Mouse (Mus musculus) hindbrain, postnatal 0 days (tissue): Measurements from ENCODE around the gene Rragd. TPM values are rescaled to one million over a fixed set of nuclear protein-coding genes. Genes with fewer than 3 reads are reported as not detected.

Source experiments
- ATAC-seq: fragments of 200-750 bp; cut with Nextera tagmentation; 2 replicates; pipeline ENCODE4 v1.8.0; 2017; ENCODE audit warnings: mild to moderate bottlenecking, moderate TSS enrichment, moderate library complexity
- DNase-seq: peaks from one replicate; pipeline ENCODE4 v3.0.0-alpha.2; 2015; ENCODE audit warnings: low spot score
- H3K27ac ChIP-seq: fragments of 300-500 bp; sonication (generic); 2 replicates; pipeline ENCODE4 v1.5.1; 2014; ENCODE audit warnings: mild to moderate bottlenecking
- H3K27me3 ChIP-seq: fragments of 300-500 bp; sonication (generic); 2 replicates; pipeline ENCODE4 v1.6.1; 2014; ENCODE audit warnings: low read length, mixed read lengths; ENCODE audit not compliant: insufficient read depth
- H3K36me3 ChIP-seq: fragments of 300-500 bp; sonication (generic); 2 replicates; pipeline ENCODE4 v1.6.1; 2014; ENCODE audit warnings: low read length, mixed read lengths; ENCODE audit not compliant: insufficient read depth
- H3K4me1 ChIP-seq: fragments of 300-500 bp; sonication (generic); 2 replicates; pipeline ENCODE4 v1.6.1; 2014; ENCODE audit warnings: antibody characterized with exemption, low read length, mixed read lengths; ENCODE audit not compliant: insufficient read depth
- H3K4me2 ChIP-seq: fragments of 300-500 bp; sonication (generic); 2 replicates; pipeline ENCODE4 v1.6.1; 2014; ENCODE audit warnings: low read depth, mild to moderate bottlenecking, low read length, moderate library complexity, mixed read lengths
- H3K4me3 ChIP-seq: fragments of 300-500 bp; sonication (generic); 2 replicates; pipeline ENCODE4 v1.5.1; 2014; ENCODE audit warnings: low read length
- H3K9ac ChIP-seq: fragments of 300-500 bp; sonication (generic); replicated peaks from 2 replicates; pipeline ENCODE4 v1.6.1; 2014; ENCODE audit warnings: mild to moderate bottlenecking, low read length, moderate library complexity, mixed read lengths
- H3K9me3 ChIP-seq: fragments of 300-500 bp; sonication (generic); 2 replicates; pipeline ENCODE4 v1.6.1; 2016; ENCODE audit warnings: low read length, mixed read lengths
- CTCF ChIP-seq: IDR thresholded peaks from 2 replicates; pipeline ENCODE4 v1.5.1; 2016; ENCODE audit warnings: antibody characterized with exemption, control low read depth, low read depth
- WGBS: fragments of 180-500 bp; shearing (Covaris S2); extraction: QIAGEN DNeasy Blood & Tissue Kit; methylation state at CpG from one replicate; pipeline ENCODE4 v1.1.7; 2014; 5-methylcytosine and 5-hydroxymethylcytosine counted together
- polyA plus RNA-seq: library from polyadenylated mRNA; unstranded; fragments of >200 nt; fragmentation: Nextera tagmentation; extraction: Ambion mirVana; gene quantifications from 2 replicates; pipeline ENCODE4 v1.2.1, GENCODE M21; 2015
- total RNA-seq: library from RNA; depleted of rRNA; stranded (reverse); fragments of >200 nt; gene quantifications from 2 replicates; pipeline ENCODE4 v1.2.3, GENCODE M21; 2014

The Rragd gene
- total and polyA plus RNA-seq, 2 experiments from 2014 or later: 26.1 to 37.5 TPM

- WGBS: 78% methylated on average over 11 of the region's 11 CpGs
- no peak for ATAC-seq
These were observed 75.3 kb downstream of the Rragd start for GRCm38 (mm10) chr4:33057890-33058687.

GRCm38 (mm10) chr4:33061158-33061557, 78.3 kb downstream of the Rragd start:
- no peak for TF ChIP-seq CTCF
- H3K27ac ChIP-seq: no peak overlapping the region
- no peaks in the 10 kb centered on the region for H3K27me3 ChIP-seq
- no peaks in the 10 kb centered on the region for H3K36me3 ChIP-seq
- no peak for DNase-seq
- no peak overlapping the region for H3K4me2 ChIP-seq
- 59% methylated on average over 7 of the region's 7 CpGs for WGBS
- no peaks in the 10 kb centered on the region for H3K4me1 ChIP-seq
- H3K4me3 ChIP-seq: no peak overlapping the region
- no peaks in the 10 kb centered on the region for H3K9me3 ChIP-seq
- ATAC-seq: no peak
- H3K9ac ChIP-seq: no peak overlapping the region

More at GRCm38 (mm10) chr4:33057890-33058687, 75.3 kb downstream of the Rragd start:
- no peaks in the 10 kb centered on the region for H3K36me3 ChIP-seq
- no peaks in the 10 kb centered on the region for H3K27me3 ChIP-seq
- no peak for DNase-seq
- TF ChIP-seq CTCF: no peak
- peak overlapping the region; percentile 11; the same call in 1 of the 2 replicates for H3K27ac ChIP-seq
- no peak overlapping the region for H3K4me2 ChIP-seq
- no peak overlapping the region for H3K9ac ChIP-seq
- no peaks in the 10 kb centered on the region for H3K9me3 ChIP-seq
- no peaks in the 10 kb centered on the region for H3K4me1 ChIP-seq
- no peak overlapping the region for H3K4me3 ChIP-seq

GRCm38 (mm10) chr4:33062981-33063380, 80.1 kb downstream of the Rragd start, which contains the start of gene Gabrr2:
Gene Gabrr2 (plus strand): TSS chr4:33062999.
- no peak within 1 kb of the TSS for H3K4me2 ChIP-seq
- DNase-seq (no peak), ATAC-seq (no peak)
- H3K27ac ChIP-seq: no peak within 1 kb of the TSS
- no peaks in the 10 kb centered on the region for H3K4me1 ChIP-seq
- no peak for TF ChIP-seq CTCF
- no peak within 1 kb of the TSS for H3K4me3 ChIP-seq
- H3K9ac ChIP-seq: no peak within 1 kb of the TSS
- 80% methylated on average over 4 of the region's 4 CpGs for WGBS
- no peaks in the 10 kb centered on the region for H3K27me3 ChIP-seq
- no peaks in the 10 kb centered on the region for H3K36me3 ChIP-seq
- no peaks in the 10 kb centered on the region for H3K9me3 ChIP-seq

- DNase-seq (no peak), ATAC-seq (no peak)
- Histone ChIP-seq H3K4me2 (no peak overlapping the region), H3K27me3 (no peaks in the 10 kb centered on the region), H3K9ac (no peak overlapping the region), H3K36me3 (no peaks in the 10 kb centered on the region), H3K27ac (no peak overlapping the region), H3K9me3 (no peaks in the 10 kb centered on the region), H3K4me3 (no peak overlapping the region), H3K4me1 (no peaks in the 10 kb centered on the region)
- 79% methylated on average over 6 of the region's 6 CpGs for WGBS
- TF ChIP-seq CTCF: no peak
These were observed 82.1 kb downstream of the Rragd start for GRCm38 (mm10) chr4:33064986-33065385.

- TF ChIP-seq CTCF: no peak
- no peak for ATAC-seq
- H3K9ac ChIP-seq: no peak overlapping the region
- no peaks in the 10 kb centered on the region for H3K4me1 ChIP-seq
- DNase-seq: no peak
- H3K4me2 ChIP-seq: no peak overlapping the region
- no peaks in the 10 kb centered on the region for H3K36me3 ChIP-seq
- H3K27me3 ChIP-seq: no peaks in the 10 kb centered on the region
- 60% methylated on average over 14 of the region's 14 CpGs for WGBS
- H3K4me3 ChIP-seq: no peak overlapping the region
- no peak overlapping the region for H3K27ac ChIP-seq
- H3K9me3 ChIP-seq: no peaks in the 10 kb centered on the region
These were observed 83.6 kb downstream of the Rragd start for GRCm38 (mm10) chr4:33066223-33066960.

GRCm38 (mm10) chr4:33067331-33067730, 84.5 kb downstream of the Rragd start:
- H3K27ac ChIP-seq: no peak overlapping the region
- ATAC-seq (no peak), DNase-seq (no peak)
- H3K9me3 ChIP-seq: no peaks in the 10 kb centered on the region
- H3K4me1 ChIP-seq: no peaks in the 10 kb centered on the region
- H3K9ac ChIP-seq: no peak overlapping the region
- no peaks in the 10 kb centered on the region for H3K27me3 ChIP-seq
- H3K4me2 ChIP-seq: no peak overlapping the region
- no peak overlapping the region for H3K4me3 ChIP-seq
- H3K36me3 ChIP-seq: no peaks in the 10 kb centered on the region
- 91% methylated on average over 3 of the region's 3 CpGs for whole genome bisulfite sequencing
- no peak for TF ChIP-seq CTCF

- Histone ChIP-seq H3K4me2 (no peak overlapping the region), H3K4me1 (no peaks in the 10 kb centered on the region), H3K27ac (no peak overlapping the region), H3K4me3 (no peak overlapping the region), H3K9ac (no peak overlapping the region), H3K9me3 (no peaks in the 10 kb centered on the region), H3K36me3 (no peaks in the 10 kb centered on the region), H3K27me3 (no peaks in the 10 kb centered on the region)
- DNase-seq (no peak), ATAC-seq (no peak)
- no peak for TF ChIP-seq CTCF
- WGBS: 80% methylated on average over 6 of the region's 6 CpGs
These were observed 85.0 kb downstream of the Rragd start for GRCm38 (mm10) chr4:33067826-33068225.
